Mouse (Mus musculus): ENCODE results near the gene Ifne.

DNA sequence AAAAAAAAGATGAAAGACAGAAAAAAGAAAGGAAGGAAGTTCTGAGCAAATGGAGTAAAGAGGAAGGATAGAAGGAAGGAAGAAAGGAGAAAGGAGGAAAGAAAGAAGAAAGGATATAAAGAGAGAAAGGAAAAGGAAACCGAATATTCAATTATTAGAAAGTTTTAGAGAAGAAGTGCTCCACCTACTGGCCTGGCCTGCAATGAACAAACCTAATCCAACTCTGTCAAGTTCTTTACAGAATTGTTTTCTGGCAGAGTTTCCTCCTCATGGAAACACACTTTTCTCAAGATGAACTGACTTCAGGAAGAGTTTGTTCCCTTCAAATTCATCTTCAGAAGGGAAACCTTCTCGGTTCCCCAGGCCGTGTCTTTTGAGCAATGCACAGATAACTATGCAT, 41.2 kb downstream of the Ifne start:
- peak; percentile 35 for TF ChIP-seq CTCF (IDR thresholded peaks at IDR 0.05; ENCODE audit: low read depth)
- no peak for TF ChIP-seq EP300 (IDR thresholded peaks at IDR 0.05; ENCODE audit: low read depth)
